Mouse (Mus musculus) hindbrain, embryonic 15.5 days (tissue): ENCODE results near the gene Insr. TPM values are rescaled to one million over a fixed set of nuclear protein-coding genes. Genes with fewer than 3 reads are reported as not detected.

Experiments
- microRNA-seq: library from miRNA; unstranded; fragments of <30 nt; microRNA quantifications from one replicate; pipeline ENCODE4, GENCODE M21; 2016
- polyA plus RNA-seq: library from polyadenylated mRNA; unstranded; fragments of >200 nt; fragmentation: Nextera tagmentation; extraction: Ambion mirVana; gene quantifications from 2 replicates; pipeline ENCODE4 v1.2.1, GENCODE M21; 2015

The Insr gene
- polyA plus RNA-seq, 1 experiment from 2014 or later, result 55.9 TPM

Small RNA genes lying within 50 kb of the gene (microRNA-seq; reads per million reads assigned to microRNA genes)
- not detected for gene Gm25775

Other genes starting within 250 kb of the Insr start
- gene A430078G23Rik, start 73.8 kb upstream of the Insr start, polyA plus RNA-seq, result not detected in 2 replicates
- 10.3 and 11.5 TPM in 2 replicates for gene Arhgef18, start 113.4 kb upstream of the Insr start, polyA plus RNA-seq
- gene Pex11g, start 188.1 kb upstream of the Insr start, polyA plus RNA-seq, result 4.3 and 4.5 TPM in 2 replicates
- gene Tex45, start 191.2 kb upstream of the Insr start, polyA plus RNA-seq, result 0.30 and 0.39 TPM in 2 replicates
- gene Zfp358, start 213.5 kb upstream of the Insr start, polyA plus RNA-seq, result 64.9 and 72.1 TPM in 2 replicates
- gene Mcoln1, start 220.8 kb upstream of the Insr start, polyA plus RNA-seq, result 102 and 125 TPM in 2 replicates
- gene Pnpla6, start 235.8 kb upstream of the Insr start, polyA plus RNA-seq, result 45.2 and 47.6 TPM in 2 replicates